In genomic region chr4:116624831-116625230, GRCm38 (mm10) we compare ENCODE assay signal across 17 mouse cellular contexts. TPM values are rescaled to one million over a fixed set of nuclear protein-coding genes. Genes with fewer than 3 reads are reported as not detected.
DNase-seq lines count a peak whose midpoint lies in the region; ATAC-seq lines count a peak whose summit lies in the region.
"Had no signal": no experiment of that assay in that cellular context is flagged by ENCODE, and none has a peak within 500 bp of the region (broad histone marks: within the 10 kb centered on the region; RNA-seq: fewer than 3 reads in every experiment).

No protein-coding gene starts in this region.

- H3K36me3 ChIP-seq in heart, embryonic 13.5 days = peaks cover 41% of the 10 kb centered on the region
- H3K36me3 ChIP-seq in midbrain, embryonic 13.5 days = peaks cover 30% of the 10 kb centered on the region
- peaks cover 5% of the 10 kb centered on the region; the same call in 1 of the 2 replicates for H3K36me3 ChIP-seq in midbrain, embryonic 15.5 days (replicated peaks)
- H3K36me3 ChIP-seq in embryonic facial prominence, embryonic 12.5 days = peaks cover 35% of the 10 kb centered on the region
- peaks cover 30% of the 10 kb centered on the region for H3K36me3 ChIP-seq in limb, embryonic 13.5 days

- no peaks in the 10 kb centered on the region for H3K9me3 ChIP-seq in heart, embryonic 13.5 days
- H3K9me3 ChIP-seq in midbrain, embryonic 13.5 days = no peaks in the 10 kb centered on the region
- H3K9me3 ChIP-seq in midbrain, embryonic 15.5 days = no peaks in the 10 kb centered on the region
- no peaks in the 10 kb centered on the region for H3K9me3 ChIP-seq in embryonic facial prominence, embryonic 12.5 days
- H3K9me3 ChIP-seq in limb, embryonic 13.5 days = no peaks in the 10 kb centered on the region
- H3K9me3 ChIP-seq: G1E; heart, embryonic 12.5 days had no signal

- 92% methylated on average over 4 of the region's 4 CpGs for WGBS in heart, embryonic 13.5 days
- WGBS in midbrain, embryonic 13.5 days = 94% methylated on average over 4 of the region's 4 CpGs
- WGBS in midbrain, embryonic 15.5 days = 98% methylated on average over 4 of the region's 4 CpGs
- 90% methylated on average over 4 of the region's 4 CpGs for WGBS in embryonic facial prominence, embryonic 12.5 days
- WGBS in limb, embryonic 13.5 days = 88% methylated on average over 4 of the region's 4 CpGs

- peak overlapping the region; percentile 85 for H3K4me2 ChIP-seq in heart, embryonic 13.5 days
- H3K4me2 ChIP-seq in midbrain, embryonic 13.5 days (replicated peaks) = no peak overlapping the region; the same call in 1 of the 2 replicates
- no peak overlapping the region for H3K4me2 ChIP-seq in midbrain, embryonic 15.5 days
- peak overlapping the region; percentile 67; the same call in 1 of the 2 replicates for H3K4me2 ChIP-seq in embryonic facial prominence, embryonic 12.5 days (replicated peaks)
- H3K4me2 ChIP-seq in limb, embryonic 13.5 days (replicated peaks) = peak overlapping the region; percentile 73

- no peak for ATAC-seq in heart, embryonic 13.5 days (ENCODE audit: extremely low read depth, insufficient number of reproducible peaks, low FRiP score, low TSS enrichment)
- ATAC-seq in midbrain, embryonic 13.5 days = no peak
- ATAC-seq in midbrain, embryonic 15.5 days (replicated peaks) = no peak
- ATAC-seq in embryonic facial prominence, embryonic 12.5 days (ENCODE audit: insufficient number of reproducible peaks, insufficient read depth, low FRiP score, low TSS enrichment) = no peak
- ATAC-seq in limb, embryonic 13.5 days (ENCODE audit: low FRiP score, low read depth) = no peak
- ATAC-seq: lung, postnatal 0 days had no signal

- no peak overlapping the region for H3K9ac ChIP-seq in heart, embryonic 13.5 days
- no peak overlapping the region for H3K9ac ChIP-seq in midbrain, embryonic 13.5 days (replicated peaks)
- no peak overlapping the region for H3K9ac ChIP-seq in midbrain, embryonic 15.5 days
- no peak overlapping the region for H3K9ac ChIP-seq in embryonic facial prominence, embryonic 12.5 days
- no peak overlapping the region for H3K9ac ChIP-seq in limb, embryonic 13.5 days
- H3K9ac ChIP-seq: heart, embryonic 12.5 days had no signal

- H3K27me3 ChIP-seq in heart, embryonic 13.5 days (replicated peaks) = no peaks in the 10 kb centered on the region
- H3K27me3 ChIP-seq in midbrain, embryonic 13.5 days = no peaks in the 10 kb centered on the region
- no peaks in the 10 kb centered on the region for H3K27me3 ChIP-seq in midbrain, embryonic 15.5 days (replicated peaks)
- H3K27me3 ChIP-seq in embryonic facial prominence, embryonic 12.5 days = no peaks in the 10 kb centered on the region
- H3K27me3 ChIP-seq in limb, embryonic 13.5 days = no peaks in the 10 kb centered on the region
- H3K27me3 ChIP-seq: heart, embryonic 12.5 days had no signal

- H3K27ac ChIP-seq in heart, embryonic 13.5 days (replicated peaks) = no peak overlapping the region
- H3K27ac ChIP-seq in midbrain, embryonic 13.5 days = no peak overlapping the region
- no peak overlapping the region for H3K27ac ChIP-seq in midbrain, embryonic 15.5 days
- H3K27ac ChIP-seq in embryonic facial prominence, embryonic 12.5 days = no peak overlapping the region
- no peak overlapping the region for H3K27ac ChIP-seq in limb, embryonic 13.5 days

- H3K4me3 ChIP-seq in heart, embryonic 13.5 days = no peak overlapping the region
- H3K4me3 ChIP-seq in midbrain, embryonic 13.5 days (replicated peaks) = peak overlapping the region; percentile 99; the same call in 1 of the 2 replicates
- no peak overlapping the region for H3K4me3 ChIP-seq in midbrain, embryonic 15.5 days
- H3K4me3 ChIP-seq in embryonic facial prominence, embryonic 12.5 days = peak overlapping the region; percentile 83; the same call in 1 of the 2 replicates
- peak overlapping the region; percentile 98; the same call in 1 of the 2 replicates for H3K4me3 ChIP-seq in limb, embryonic 13.5 days

- H3K4me1 ChIP-seq in heart, embryonic 13.5 days = peaks cover 23% of the 10 kb centered on the region
- H3K4me1 ChIP-seq in midbrain, embryonic 13.5 days (replicated peaks) = peaks cover 24% of the 10 kb centered on the region
- peaks cover 23% of the 10 kb centered on the region for H3K4me1 ChIP-seq in midbrain, embryonic 15.5 days
- H3K4me1 ChIP-seq in embryonic facial prominence, embryonic 12.5 days = peaks cover 10% of the 10 kb centered on the region; the same call in 1 of the 2 replicates
- H3K4me1 ChIP-seq in limb, embryonic 13.5 days = peaks cover 20% of the 10 kb centered on the region

- no peak for DNase-seq in heart, postnatal 10 days
- no peak for DNase-seq in left cerebral cortex, adult 18-20 months (ENCODE audit: low spot score in 2 of 2)
- no peak for DNase-seq in adrenal gland, postnatal 4 days (ENCODE audit: low spot score in 2 of 2)
- DNase-seq: cerebellum, adult 18-20 months; gastrocnemius, postnatal 36 days; kidney, adult 8-10 months; layer of hippocampus, postnatal 36 days; left cerebral cortex, postnatal 4 days; right cerebral cortex, postnatal 14 days had no signal

- intact Hi-C loops in heart, postnatal 10 days (cut with DNase I) = no loop called here

RNA-seq across cellular contexts. Expression of gene Nasp, which starts 2.9 kb away (rescaled TPM):
- 87.3 and 87.4 TPM in 2 replicates for polyA plus RNA-seq in heart, embryonic 13.5 days (2015; fragmentation: Nextera tagmentation; extraction: Ambion mirVana)
- total RNA-seq in heart, postnatal 10 days (2021) = 10 to 100 TPM; 46.4 to 53.6 TPM
- 131 and 148 TPM in 2 replicates for polyA plus RNA-seq in midbrain, embryonic 13.5 days (2015; fragmentation: Nextera tagmentation; extraction: Ambion mirVana)
- 89.8 and 95.2 TPM in 2 replicates for polyA plus RNA-seq in midbrain, embryonic 15.5 days (2015; fragmentation: Nextera tagmentation; extraction: Ambion mirVana)
- polyA plus RNA-seq in embryonic facial prominence, embryonic 12.5 days (2016; fragmentation: Nextera tagmentation; extraction: Ambion mirVana) = 246 and 256 TPM in 2 replicates
- polyA plus RNA-seq in limb, embryonic 13.5 days (2015; fragmentation: Nextera tagmentation; extraction: Ambion mirVana) = 203 and 211 TPM in 2 replicates
- 10 to 100 TPM; 24.4 to 30.2 TPM for total RNA-seq in left cerebral cortex, adult 18-20 months (2021)
- total RNA-seq in adrenal gland, postnatal 4 days (2021) = 10 to 100 TPM; 71.2 to 80.6 TPM

RNA-seq across cellular contexts. Expression of gene Akr1a1, which starts 26.6 kb away (rescaled TPM):
- polyA plus RNA-seq in heart, embryonic 13.5 days (2015; fragmentation: Nextera tagmentation; extraction: Ambion mirVana) = 580 and 636 TPM in 2 replicates
- total RNA-seq in heart, postnatal 10 days (2021) = 100 to 1,000 TPM; 419 to 457 TPM
- 613 and 617 TPM in 2 replicates for polyA plus RNA-seq in midbrain, embryonic 13.5 days (2015; fragmentation: Nextera tagmentation; extraction: Ambion mirVana)
- polyA plus RNA-seq in midbrain, embryonic 15.5 days (2015; fragmentation: Nextera tagmentation; extraction: Ambion mirVana) = 675 and 714 TPM in 2 replicates
- polyA plus RNA-seq in embryonic facial prominence, embryonic 12.5 days (2016; fragmentation: Nextera tagmentation; extraction: Ambion mirVana) = 689 and 706 TPM in 2 replicates
- 774 and 800 TPM in 2 replicates for polyA plus RNA-seq in limb, embryonic 13.5 days (2015; fragmentation: Nextera tagmentation; extraction: Ambion mirVana)
- total RNA-seq in left cerebral cortex, adult 18-20 months (2021) = 100 to 1,000 TPM; 419 to 426 TPM
- total RNA-seq in adrenal gland, postnatal 4 days (2021) = 100 to 1,000 TPM; 756 to 759 TPM

RNA-seq across cellular contexts. Expression of gene Ccdc17, which starts 28.4 kb away (rescaled TPM):
- 3.1 and 3.6 TPM in 2 replicates for polyA plus RNA-seq in heart, embryonic 13.5 days (2015; fragmentation: Nextera tagmentation; extraction: Ambion mirVana)
- total RNA-seq in heart, postnatal 10 days (2021) = 1 to 10 TPM; 2.1 to 3.2 TPM
- 5.8 and 5.9 TPM in 2 replicates for polyA plus RNA-seq in midbrain, embryonic 13.5 days (2015; fragmentation: Nextera tagmentation; extraction: Ambion mirVana)
- polyA plus RNA-seq in midbrain, embryonic 15.5 days (2015; fragmentation: Nextera tagmentation; extraction: Ambion mirVana) = 4.3 and 6.7 TPM in 2 replicates
- 2.5 and 3.1 TPM in 2 replicates for polyA plus RNA-seq in embryonic facial prominence, embryonic 12.5 days (2016; fragmentation: Nextera tagmentation; extraction: Ambion mirVana)
- 2.1 and 3.1 TPM in 2 replicates for polyA plus RNA-seq in limb, embryonic 13.5 days (2015; fragmentation: Nextera tagmentation; extraction: Ambion mirVana)
- total RNA-seq in left cerebral cortex, adult 18-20 months (2021) = 1 to 10 TPM; 3.9 to 6.1 TPM
- total RNA-seq in adrenal gland, postnatal 4 days (2021) = 10 to 100 TPM; 14.4 to 16.1 TPM

Comparison
In these comparisons a context has a peak if more than half of its experiments do, and no peak if none do; other contexts are left out.
1. H3K4me3 ChIP-seq: peak in midbrain, embryonic 13.5 days (single experiment), embryonic facial prominence, embryonic 12.5 days (single experiment) and limb, embryonic 13.5 days (single experiment); none in heart, embryonic 13.5 days (single experiment) and midbrain, embryonic 15.5 days (single experiment).
2. H3K4me2 ChIP-seq: peak in heart, embryonic 13.5 days (single experiment), embryonic facial prominence, embryonic 12.5 days (single experiment) and limb, embryonic 13.5 days (single experiment); none in midbrain, embryonic 13.5 days (single experiment) and midbrain, embryonic 15.5 days (single experiment).